Mouse (Mus musculus) 3T3-L1 (cell line): ENCODE measurements around the gene Tpst1.

Experiments used
- DNase-seq: peaks from one replicate; pipeline ENCODE4 v3.0.0-alpha.2; 2015; ENCODE audit warnings: low read depth, low spot score

Gene Tpst1

DNA sequence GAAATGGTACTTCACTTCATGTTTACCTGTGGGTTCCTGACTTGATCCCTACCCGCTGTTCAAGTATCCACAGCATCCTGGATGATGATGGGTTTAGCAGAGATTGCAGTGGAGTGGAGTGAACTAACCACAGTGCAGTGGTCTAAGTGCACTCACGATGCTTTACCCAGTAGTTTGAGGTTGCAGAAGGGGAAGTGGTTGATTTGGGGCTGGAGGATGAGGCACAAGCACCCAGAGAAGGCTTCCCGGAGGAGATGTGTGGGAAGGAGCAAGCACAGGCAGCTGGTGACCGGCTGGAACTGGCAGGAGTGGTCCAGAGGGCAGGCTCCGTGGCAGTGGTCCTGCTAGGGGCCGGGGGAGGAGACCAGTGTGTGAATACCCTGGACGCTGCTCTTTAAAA is 16.1 kb downstream of the Tpst1 start:
- DNase-seq = peak; percentile 51

DNA sequence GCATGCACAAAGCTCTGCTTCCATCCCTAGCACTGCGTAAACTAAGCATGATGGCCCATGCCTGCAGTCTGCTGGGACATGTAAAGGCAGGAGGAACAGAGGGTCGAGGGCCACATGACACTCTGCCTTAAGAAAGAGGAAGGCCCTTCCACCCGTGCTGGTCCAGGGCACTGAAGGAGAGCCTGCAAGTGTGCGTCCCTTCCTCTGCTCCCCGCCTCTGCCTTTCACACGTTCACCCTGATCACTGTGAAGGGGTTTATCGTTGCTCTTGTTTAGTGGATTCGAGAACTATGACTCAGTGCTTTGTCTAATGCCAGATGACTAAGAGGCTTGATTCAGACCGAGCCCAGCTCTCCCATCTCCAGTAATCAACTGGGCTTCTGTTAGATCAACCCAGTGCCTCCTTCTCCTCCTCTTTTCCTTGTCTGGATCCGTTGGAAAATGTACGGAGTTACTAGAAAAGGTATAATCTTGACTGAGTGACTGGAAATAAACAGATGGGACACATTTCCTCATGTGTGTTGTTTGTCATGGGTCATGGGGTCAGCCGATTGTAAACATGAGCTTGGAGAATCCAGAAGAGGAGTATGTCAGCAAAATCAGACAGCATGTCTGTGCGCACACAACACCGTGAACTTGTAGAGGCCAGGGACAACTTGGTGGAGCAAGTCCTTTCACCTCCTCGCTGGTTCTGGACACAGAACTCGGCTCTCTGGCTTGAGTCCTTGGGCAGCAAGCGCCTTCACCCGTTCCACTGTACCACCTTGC is 16.7 kb downstream of the Tpst1 start:
- peak; percentile 96 for DNase-seq

DNA sequence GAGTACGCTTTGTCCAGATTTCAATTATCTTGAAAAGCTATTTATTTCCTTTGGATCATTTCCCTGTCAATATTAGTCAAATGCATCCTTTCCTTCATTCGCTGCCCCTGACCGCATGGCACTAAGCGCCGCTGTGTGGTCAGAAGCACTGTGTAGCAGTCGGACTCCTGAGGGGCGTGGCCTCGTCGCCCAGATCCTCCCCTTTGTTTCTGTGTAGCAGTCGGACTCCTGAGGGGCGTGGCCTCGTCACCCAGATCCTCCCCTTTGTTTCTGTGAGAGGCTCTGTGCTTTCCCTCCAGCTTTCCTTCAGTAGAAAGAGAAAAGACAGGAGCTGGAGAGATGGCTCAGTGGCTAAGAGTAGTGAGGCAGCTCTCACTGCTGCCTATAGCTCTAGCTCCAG is 23.6 kb downstream of the Tpst1 start:
- no peak for DNase-seq

DNA sequence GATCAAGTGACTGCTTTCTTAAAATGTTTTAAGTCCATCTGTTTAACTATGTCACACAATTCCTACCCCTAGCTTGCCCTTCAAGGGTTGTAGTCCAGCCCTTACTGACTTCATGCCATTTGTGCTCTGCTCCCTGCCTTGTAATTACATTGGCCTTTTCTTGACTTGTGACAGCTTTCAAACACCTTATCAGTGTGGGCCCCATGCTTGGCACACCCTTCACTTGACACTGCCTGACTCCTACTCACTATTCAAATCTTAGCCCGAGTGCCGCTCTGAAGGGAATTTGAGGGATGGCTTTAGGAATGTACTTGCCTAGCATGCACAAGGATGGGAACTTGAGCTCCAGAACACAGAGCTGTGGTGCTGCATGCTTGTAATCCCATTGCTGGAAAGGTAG is 24.7 kb downstream of the Tpst1 start:
- DNase-seq = no peak

- no peak for DNase-seq
These were observed 28.6 kb downstream of the Tpst1 start for GRCm38 (mm10) chr5:130101724-130102123.

- DNase-seq = peak; percentile 43
These were observed 36.2 kb downstream of the Tpst1 start for GRCm38 (mm10) chr5:130109348-130109747.

- no peak for DNase-seq
These were observed 37.7 kb downstream of the Tpst1 start for GRCm38 (mm10) chr5:130110632-130111464.

DNA sequence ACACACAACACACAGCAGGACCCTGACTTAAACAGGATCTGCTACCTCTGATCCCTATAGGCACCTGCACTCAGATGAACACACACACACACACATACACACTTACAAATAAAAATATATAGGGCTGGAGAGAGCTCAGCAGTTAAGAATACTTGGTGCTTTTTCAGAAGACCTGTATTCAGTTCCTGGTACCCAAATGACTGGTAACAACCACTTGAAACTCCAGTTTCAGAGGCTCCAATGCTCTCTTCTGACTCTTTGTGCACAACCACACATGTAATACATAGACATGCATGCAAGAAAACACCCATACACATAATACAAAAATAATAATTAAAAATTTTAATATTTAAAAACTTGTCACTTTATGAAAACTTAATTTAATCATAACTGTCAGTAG is 39.5 kb downstream of the Tpst1 start:
- DNase-seq = no peak

DNA sequence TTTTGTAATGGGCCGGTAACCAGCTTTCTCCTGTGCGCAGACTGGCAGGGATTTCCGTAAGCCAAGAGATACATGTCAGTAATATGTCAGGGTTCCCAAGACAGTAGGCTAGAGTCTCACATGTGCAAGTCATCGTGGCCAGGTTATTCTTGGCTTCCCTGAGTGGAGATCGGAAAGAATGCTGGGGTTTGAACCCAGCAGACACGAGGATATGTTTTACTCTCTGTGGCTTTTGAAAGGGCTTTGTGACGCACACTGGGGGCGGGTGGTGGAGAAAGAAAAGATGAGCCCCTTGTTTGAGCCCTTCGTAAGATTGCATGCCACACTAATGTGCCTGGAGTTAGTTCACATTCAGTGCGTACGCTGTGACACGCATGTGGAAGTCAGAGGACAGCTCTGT is 43.0 kb downstream of the Tpst1 start:
- DNase-seq = peak; percentile 69

- peak; percentile 96 for DNase-seq
These were observed 43.7 kb downstream of the Tpst1 start for GRCm38 (mm10) chr5:130116857-130117256.

GRCm38 (mm10) chr5:130117932-130118331 is 44.8 kb downstream of the Tpst1 start:
- DNase-seq = peak; percentile 40

DNA sequence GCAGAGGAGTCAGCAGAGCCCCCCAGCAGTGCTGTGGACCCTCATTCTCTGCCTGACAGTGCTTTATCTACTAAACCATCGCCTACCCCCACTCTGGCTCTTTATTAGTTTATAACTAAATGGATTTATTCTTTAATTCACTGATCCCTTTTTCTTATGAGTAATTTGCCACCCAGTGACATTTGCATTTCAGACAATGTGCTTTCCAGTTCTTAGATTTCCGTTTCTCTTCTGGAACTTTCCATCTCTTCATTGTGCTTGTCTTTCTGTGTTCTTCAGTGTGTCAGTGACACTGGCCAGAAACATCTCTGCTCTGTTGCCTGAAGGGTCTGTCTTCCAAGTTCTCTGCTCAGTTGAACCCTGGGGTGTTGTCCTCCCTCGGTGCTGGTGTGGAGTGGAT is 46.1 kb downstream of the Tpst1 start:
- no peak for DNase-seq

DNA sequence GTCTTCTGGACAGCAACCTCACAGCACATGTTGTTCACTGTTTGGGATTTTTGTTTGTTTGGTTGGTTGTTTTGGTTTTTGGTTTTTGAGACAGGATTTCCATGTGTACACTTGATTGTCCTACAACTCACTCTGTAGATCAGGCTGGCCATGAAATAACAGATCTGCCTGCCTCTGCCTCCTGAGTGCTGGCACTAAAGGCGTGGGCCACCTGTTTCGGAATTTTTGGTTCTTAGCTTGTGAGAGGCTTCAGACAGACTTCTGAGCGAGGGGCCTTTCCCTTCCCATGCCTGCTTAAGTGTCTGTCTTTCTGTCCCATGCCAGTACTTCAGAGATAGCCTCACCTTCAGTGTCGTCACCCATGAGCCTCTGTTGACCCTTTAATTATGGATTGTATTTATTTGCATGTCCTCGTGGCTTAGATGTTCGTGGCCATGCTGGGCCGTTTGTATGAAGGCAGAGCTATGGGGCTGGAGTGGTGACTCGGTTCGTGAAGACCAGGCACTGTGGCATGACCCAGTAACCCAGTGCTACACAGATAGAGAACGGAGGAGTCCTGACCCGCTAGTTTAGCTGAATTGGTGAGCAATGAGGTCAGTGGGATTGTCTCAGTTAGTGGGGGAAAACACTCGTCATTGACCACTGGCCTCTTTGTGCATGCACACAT is 47.1 kb downstream of the Tpst1 start:
- DNase-seq = no peak

GRCm38 (mm10) chr5:130120904-130121303 is 47.8 kb downstream of the Tpst1 start:
- no peak for DNase-seq

DNA sequence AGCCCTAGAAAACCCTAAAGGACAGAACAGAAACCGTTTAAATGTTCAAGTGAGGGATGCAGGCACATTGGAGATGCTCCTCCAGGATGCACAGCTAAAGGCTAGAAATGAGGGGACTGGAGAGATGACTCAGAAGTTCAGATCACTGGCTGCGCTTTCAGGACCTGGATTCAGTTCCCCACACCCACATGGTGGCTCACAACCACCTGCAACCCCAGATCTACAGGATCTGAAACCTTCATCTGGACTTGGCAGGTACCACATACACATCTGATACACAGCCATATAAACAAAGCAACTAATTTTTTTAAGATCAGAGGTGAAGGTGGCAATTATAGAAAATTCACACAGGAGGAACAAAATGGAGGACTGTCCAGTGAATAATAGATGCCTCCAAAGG is 49.2 kb downstream of the Tpst1 start:
- DNase-seq = no peak

GRCm38 (mm10) chr5:130124271-130124670 is 51.1 kb downstream of the Tpst1 start:
- no peak for DNase-seq

- DNase-seq = peak; percentile 70
These were observed 55.8 kb downstream of the Tpst1 start for GRCm38 (mm10) chr5:130128686-130129523.

- peak; percentile 40 for DNase-seq
These were observed 56.3 kb downstream of the Tpst1 start for GRCm38 (mm10) chr5:130129524-130129793.

DNA sequence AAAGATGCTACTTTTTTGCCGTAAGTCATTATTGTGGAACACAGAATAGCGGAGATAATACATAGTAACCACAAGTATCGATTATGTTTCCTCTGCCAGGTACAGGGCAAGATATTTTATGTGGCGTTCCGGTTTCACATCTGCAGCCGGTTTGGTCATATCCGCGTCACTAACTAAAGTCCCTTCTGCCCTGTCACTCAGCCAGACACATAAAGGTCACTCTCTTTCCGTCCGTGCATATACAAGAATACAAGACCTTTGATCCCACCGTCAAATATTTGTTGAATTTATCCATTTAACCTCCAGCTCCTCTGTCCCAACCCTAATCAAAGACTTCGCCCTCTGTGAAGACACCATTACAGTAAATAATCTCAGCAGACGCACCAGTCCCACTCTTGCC is 63.5 kb downstream of the Tpst1 start:
- no peak for DNase-seq

GRCm38 (mm10) chr5:130139393-130139792 is 66.3 kb downstream of the Tpst1 start:
- DNase-seq = peak; percentile 96

GRCm38 (mm10) chr5:130141138-130141537 is 68.0 kb downstream of the Tpst1 start:
- peak; percentile 77 for DNase-seq

- DNase-seq = peak; percentile 89
These were observed 68.9 kb downstream of the Tpst1 start for GRCm38 (mm10) chr5:130142041-130142440.
